ENCODE assay signal across 21 mouse cellular contexts in the genomic region with DNA sequence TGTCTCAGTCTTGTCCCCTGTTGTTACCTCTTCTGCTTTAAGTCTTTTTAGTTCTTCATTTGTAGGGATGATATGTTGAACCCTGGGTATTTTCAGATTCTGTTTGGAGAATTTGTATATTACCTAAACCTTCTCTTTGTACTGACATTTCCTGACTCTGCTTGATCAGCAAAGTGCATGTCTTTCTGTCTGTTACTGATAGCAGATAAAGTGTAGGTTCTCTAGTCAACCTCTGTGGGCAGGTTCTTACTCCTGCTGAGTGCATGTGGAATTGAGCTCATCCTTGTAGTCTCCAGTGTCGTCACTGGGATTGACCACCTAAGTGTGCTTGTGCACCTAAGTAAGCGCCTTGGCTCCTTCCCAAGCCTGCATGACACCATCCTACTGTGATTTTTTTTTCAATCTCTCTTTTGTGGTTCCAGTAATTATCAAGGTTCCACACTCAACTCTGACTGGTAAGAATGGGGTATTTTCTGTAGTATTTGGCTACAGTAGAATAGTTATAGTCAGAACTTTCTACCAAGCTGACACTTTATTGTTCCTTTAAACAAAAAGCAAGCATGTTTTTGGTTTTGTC. TPM values are rescaled to one million over a fixed set of nuclear protein-coding genes. Genes with fewer than 3 reads are reported as not detected.
DNase-seq lines count a peak whose midpoint lies in the region; ATAC-seq lines count a peak whose summit lies in the region.
"Had no signal": no experiment of that assay in that cellular context is flagged by ENCODE, and none has a peak within 500 bp of the region (broad histone marks: within the 10 kb centered on the region; RNA-seq: fewer than 3 reads in every experiment).

No protein-coding gene starts in this region.

- no peak overlapping the region for H3K4me3 ChIP-seq in heart, embryonic 11.5 days (ENCODE audit: low read depth, low read length)
- no peak overlapping the region for H3K4me3 ChIP-seq in liver, embryonic 15.5 days (replicated peaks)
- H3K4me3 ChIP-seq: embryonic facial prominence, embryonic 15.5 days; erythroblast, embryonic 14.5 days; forebrain, embryonic 10.5 days; hindbrain, embryonic 12.5 days had no signal

- H3K9ac ChIP-seq in heart, embryonic 11.5 days (ENCODE audit: low read depth, low read length): no peak overlapping the region
- H3K9ac ChIP-seq in liver, embryonic 15.5 days: no peak overlapping the region
- H3K9ac ChIP-seq: embryonic facial prominence, embryonic 15.5 days; hindbrain, embryonic 12.5 days had no signal

- no peak for ATAC-seq in heart, embryonic 11.5 days (replicated peaks; ENCODE audit: insufficient number of reproducible peaks, low FRiP score, low TSS enrichment)
- peak; percentile 42 for ATAC-seq in common myeloid progenitor, adult 5-6 weeks (replicated peaks; ENCODE audit: low read depth, poor library complexity, severe bottlenecking)
- peak; percentile 62 for ATAC-seq in liver, embryonic 15.5 days (ENCODE audit: insufficient read depth)
- ATAC-seq: forebrain, embryonic 14.5 days; hindbrain, embryonic 16.5 days had no signal

- no peak overlapping the region for H3K4me2 ChIP-seq in heart, embryonic 11.5 days
- H3K4me2 ChIP-seq in liver, embryonic 15.5 days: no peak overlapping the region; the same call in 1 of the 2 replicates
- H3K4me2 ChIP-seq: embryonic facial prominence, embryonic 15.5 days; hindbrain, embryonic 12.5 days had no signal

- H3K4me1 ChIP-seq in heart, embryonic 11.5 days (ENCODE audit: control insufficient read depth, insufficient read depth, low read length): no peaks in the 10 kb centered on the region
- peaks cover 19% of the 10 kb centered on the region for H3K4me1 ChIP-seq in liver, embryonic 15.5 days (replicated peaks)
- H3K4me1 ChIP-seq: embryonic facial prominence, embryonic 15.5 days; forebrain, embryonic 10.5 days; hindbrain, embryonic 12.5 days had no signal

- peaks cover 3% of the 10 kb centered on the region; the same call in 1 of the 2 replicates for H3K36me3 ChIP-seq in heart, embryonic 11.5 days (ENCODE audit: control insufficient read depth, insufficient read depth, low read length)
- H3K36me3 ChIP-seq in liver, embryonic 15.5 days (replicated peaks): peaks cover 23% of the 10 kb centered on the region; the same call in 1 of the 2 replicates

- WGBS in heart, embryonic 11.5 days (ENCODE audit: insufficient replicate concordance): 82% methylated on average over 2 of the region's 2 CpGs
- 38% methylated on average over 2 of the region's 2 CpGs for WGBS in liver, embryonic 15.5 days (ENCODE audit: insufficient replicate concordance)

- H3K9me3 ChIP-seq in heart, embryonic 11.5 days (replicated peaks; ENCODE audit: control insufficient read depth, low read length): no peaks in the 10 kb centered on the region
- no peaks in the 10 kb centered on the region for H3K9me3 ChIP-seq in liver, embryonic 15.5 days (replicated peaks)
- H3K9me3 ChIP-seq: embryonic facial prominence, embryonic 15.5 days; hindbrain, embryonic 12.5 days had no signal

- H3K27me3 ChIP-seq in heart, embryonic 11.5 days (ENCODE audit: control insufficient read depth, insufficient read depth, low read length): no peaks in the 10 kb centered on the region
- H3K27me3 ChIP-seq in liver, embryonic 15.5 days: no peaks in the 10 kb centered on the region
- H3K27me3 ChIP-seq: CH12.LX; embryonic facial prominence, embryonic 15.5 days; hindbrain, embryonic 12.5 days had no signal

- DNase-seq in heart, adult 11 months: peak; percentile 82
- DNase-seq in MEL-GATA-1-ER (ENCODE audit: extremely low read depth, low read depth): peak; percentile 26
- DNase-seq in layer of hippocampus, adult 18-20 months (ENCODE audit: low spot score in 2 of 2): no peak
- no peak for DNase-seq in right cerebral cortex, postnatal 14 days
- no peak for DNase-seq in B cell, adult 2 months
- DNase-seq: adrenal gland, adult 8-10 months; cerebellum, postnatal 10 days; embryo, embryonic 11 days; gastrocnemius, postnatal 25 days; heart, postnatal 10 days; heart, postnatal 4 days had no signal

- no peak overlapping the region for H3K27ac ChIP-seq in heart, embryonic 11.5 days (ENCODE audit: low read depth, low read length)
- H3K27ac ChIP-seq in liver, embryonic 15.5 days (replicated peaks): no peak overlapping the region
- H3K27ac ChIP-seq: embryonic facial prominence, embryonic 15.5 days; forebrain, embryonic 10.5 days; hindbrain, embryonic 12.5 days had no signal

RNA-seq across cellular contexts. Expression of a gene that starts 43.9 kb away (rescaled TPM):
- 30.4 and 31.9 TPM in 2 replicates for polyA plus RNA-seq in heart, embryonic 11.5 days (2014; fragmentation: Nextera tagmentation; extraction: Ambion mirVana)
- 24.1 and 25.0 TPM in 2 replicates for total RNA-seq in common myeloid progenitor, adult 5-6 weeks (2017)
- 11.5 and 11.7 TPM in 2 replicates for polyA plus RNA-seq in liver, embryonic 15.5 days (2015; fragmentation: Nextera tagmentation; extraction: Ambion mirVana)
- total RNA-seq in layer of hippocampus, adult 18-20 months (2021): 10 to 100 TPM; 45.9 to 48.2 TPM

Comparison
In these comparisons a context has a peak if more than half of its experiments do, and no peak if none do; other contexts are left out.
1. DNase-seq: peak in heart, adult 11 months (single experiment) and MEL-GATA-1-ER (single experiment); none in layer of hippocampus, adult 18-20 months (0 of 2), right cerebral cortex, postnatal 14 days (single experiment) and B cell, adult 2 months (0 of 2).